Mouse (Mus musculus): ENCODE measurements around the gene Dnmt3a.

DNA sequence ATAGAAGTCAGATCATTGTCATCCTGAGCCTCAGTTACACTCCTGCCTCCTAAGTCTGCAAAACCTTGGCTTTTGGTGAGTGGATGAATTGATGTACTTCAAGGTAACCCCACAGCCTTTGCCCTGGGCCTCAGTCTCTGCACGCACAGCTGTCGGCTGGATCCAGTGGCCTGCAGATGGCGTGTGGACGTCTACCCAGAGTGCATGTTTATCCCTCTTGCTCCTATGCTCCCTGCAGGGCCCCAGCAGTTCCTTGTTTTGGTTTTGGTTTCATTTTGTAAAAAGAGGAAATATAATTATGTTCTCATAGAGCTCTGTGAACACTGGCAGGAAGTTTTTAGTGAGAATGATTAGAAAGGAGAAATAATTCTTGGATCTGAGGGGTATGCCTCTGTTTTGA lies 46.4 kb upstream of the Dnmt3a start:
- TF ChIP-seq POLR2A (IDR thresholded peaks at IDR 0.05; ENCODE audit: control insufficient read depth, low read depth, low read length) (no peak), CTCF (IDR thresholded peaks at IDR 0.05; ENCODE audit: control insufficient read depth, insufficient read depth, insufficient replicate concordance, low read depth, low read length) (peak; percentile 17; the same call in 1 of the 2 replicates)

Measured in testis, adult 2 months (tissue).